ENCODE assay signal across 8 mouse cellular contexts in genomic region chr17:84085721-84086120, GRCm38 (mm10).
A peak's percentile ranks its signal among the peaks of the same experiment; 100 is the strongest.
DNase-seq lines count a peak whose midpoint lies in the region; ATAC-seq and TF ChIP-seq lines count a peak whose summit lies in the region.

No protein-coding gene starts in this region.

- TF ChIP-seq CTCF in gastrocnemius, adult 2 months (IDR thresholded peaks at IDR 0.05): 0 out of 2 replicates have a peak, but pooled peaks have one; percentile 2

- H3K9ac ChIP-seq in heart, embryonic 12.5 days: no peak overlapping the region

- peaks cover 45% of the 10 kb centered on the region for H3K4me1 ChIP-seq in heart, embryonic 12.5 days (replicated peaks)
- peaks cover 48% of the 10 kb centered on the region for H3K4me1 ChIP-seq in limb, embryonic 10.5 days

- intact Hi-C loops in gastrocnemius, adult 2 months (cut with DNase I): no loop called here

- no peak overlapping the region for H3K4me3 ChIP-seq in gastrocnemius, adult 2 months
- H3K4me3 ChIP-seq in heart, embryonic 12.5 days: no peak overlapping the region
- H3K4me3 ChIP-seq in limb, embryonic 10.5 days: no peak overlapping the region

- WGBS in heart, embryonic 12.5 days: 16% methylated on average over 7 of the region's 7 CpGs
- WGBS in limb, embryonic 10.5 days: 72% methylated on average over 7 of the region's 7 CpGs

- peak; percentile 73 for DNase-seq in gastrocnemius, adult 2 months
- DNase-seq in gastrocnemius, postnatal 10 days: no peak
- peak; percentile 18 for DNase-seq in ZHBTc4 (ENCODE audit: low read depth, low spot score)
- no peak for DNase-seq in limb, embryonic 10.5 days (ENCODE audit: low spot score)
- DNase-seq in urinary bladder, postnatal 36 days (ENCODE audit: low spot score in 2 of 2): peak; percentile 40 to 66
- DNase-seq in thymus, postnatal 14 days: no peak
- no peak for DNase-seq in frontal cortex, postnatal 25 days (ENCODE audit: low spot score in 2 of 2)

- H3K36me3 ChIP-seq in heart, embryonic 12.5 days: no peaks in the 10 kb centered on the region
- H3K36me3 ChIP-seq in limb, embryonic 10.5 days: no peaks in the 10 kb centered on the region

- peak overlapping the region; percentile 83 for H3K27ac ChIP-seq in gastrocnemius, adult 2 months
- H3K27ac ChIP-seq in heart, embryonic 12.5 days (ENCODE audit: poor library complexity, severe bottlenecking): peak overlapping the region; percentile 75
- H3K27ac ChIP-seq in limb, embryonic 10.5 days: peak overlapping the region; percentile 50; the same call in 1 of the 2 replicates

- H3K27me3 ChIP-seq in heart, embryonic 12.5 days (replicated peaks): no peaks in the 10 kb centered on the region
- no peaks in the 10 kb centered on the region for H3K27me3 ChIP-seq in limb, embryonic 10.5 days (ENCODE audit: low read depth, poor library complexity, severe bottlenecking)

- H3K4me2 ChIP-seq in heart, embryonic 12.5 days: 0 out of 2 replicates have a peak overlapping the region, but pooled peaks have one; percentile 8

- ATAC-seq in heart, embryonic 12.5 days (ENCODE audit: insufficient number of reproducible peaks, low FRiP score): peak; percentile 34; the same call in 1 of the 2 replicates

- H3K9me3 ChIP-seq in heart, embryonic 12.5 days (replicated peaks): no peaks in the 10 kb centered on the region
- no peaks in the 10 kb centered on the region for H3K9me3 ChIP-seq in limb, embryonic 10.5 days (replicated peaks)

Comparison
In these comparisons a context has a peak if more than half of its experiments do, and no peak if none do; other contexts are left out.
1. DNase-seq: peak in gastrocnemius, adult 2 months (single experiment), ZHBTc4 (single experiment) and urinary bladder, postnatal 36 days (2 of 2); none in gastrocnemius, postnatal 10 days (single experiment), limb, embryonic 10.5 days (single experiment), thymus, postnatal 14 days (single experiment) and frontal cortex, postnatal 25 days (0 of 2).
2. Peak in every context shown above with its lines, with median percentiles within 50 percentile points of each other: H3K27ac ChIP-seq.